Mouse (Mus musculus): ENCODE data around the gene Mal. TPM values are rescaled to one million over a fixed set of nuclear protein-coding genes. Genes with fewer than 3 reads are reported as not detected.
A peak's percentile ranks its signal among the peaks of the same experiment; 100 is the strongest.

Mal gene
- total RNA-seq (2021), result 10 to 100 TPM; 15.9 to 17.6 TPM
- long read RNA-seq, experiment 1, transcript Mal-202 (4 exons, 2,778 nt), result major isoform, 45 of 53 reads
- long read RNA-seq, experiment 1, partial matches to known transcripts, result 0 of 53 reads
- long read RNA-seq, experiment 1, other reads (novel, unspliced or antisense), result 8 of 53 reads
- long read RNA-seq, experiment 2, transcript Mal-202 (4 exons, 2,778 nt), result major isoform, 10 of 11 reads
- long read RNA-seq, experiment 2, partial matches to known transcripts, result 0 of 11 reads
- long read RNA-seq, experiment 2, other reads (novel, unspliced or antisense), result 1 of 11 reads

- peak; percentile 23 for DNase-seq (ENCODE audit: low spot score in 2 of 2)
Measured at GRCm38 (mm10) chr2:127656086-127656720, at the start of gene Mal. TSS of gene Mal (minus strand) at chr2:127656695.

- no peak for DNase-seq (ENCODE audit: low spot score in 2 of 2)
Measured at GRCm38 (mm10) chr2:127705267-127705666, 48.8 kb upstream of the Mal start.

GRCm38 (mm10) chr2:127689239-127689638 lies 32.7 kb upstream of the Mal start:
- DNase-seq (ENCODE audit: low spot score in 2 of 2), result no peak

- DNase-seq (ENCODE audit: low spot score in 2 of 2), result peak; percentile 26 to 45
Measured at GRCm38 (mm10) chr2:127683687-127684331, 27.3 kb upstream of the Mal start.

- DNase-seq (ENCODE audit: low spot score in 2 of 2), result no peak
Measured at GRCm38 (mm10) chr2:127667843-127668506, 11.5 kb upstream of the Mal start.

- DNase-seq (ENCODE audit: low spot score in 2 of 2), result no peak
Measured at GRCm38 (mm10) chr2:127667015-127667414, 10.5 kb upstream of the Mal start.

- DNase-seq (ENCODE audit: low spot score in 2 of 2), result no peak
Measured at GRCm38 (mm10) chr2:127662708-127663107, 6.2 kb upstream of the Mal start.

GRCm38 (mm10) chr2:127655419-127655818 lies 1.1 kb downstream of the Mal start:
- DNase-seq (ENCODE audit: low spot score in 2 of 2), result no peak

GRCm38 (mm10) chr2:127654786-127655185 lies 1.7 kb downstream of the Mal start:
- no peak for DNase-seq (ENCODE audit: low spot score in 2 of 2)

- DNase-seq (ENCODE audit: low spot score in 2 of 2), result no peak
Measured at GRCm38 (mm10) chr2:127652805-127653204, 3.7 kb downstream of the Mal start.

GRCm38 (mm10) chr2:127652335-127652734 lies 4.2 kb downstream of the Mal start:
- DNase-seq (ENCODE audit: low spot score in 2 of 2), result no peak

- DNase-seq (ENCODE audit: low spot score in 2 of 2), result no peak
Measured at GRCm38 (mm10) chr2:127651601-127652000, 4.9 kb downstream of the Mal start.

GRCm38 (mm10) chr2:127649921-127650320 lies 6.6 kb downstream of the Mal start:
- DNase-seq (ENCODE audit: low spot score in 2 of 2), result no peak

- DNase-seq (ENCODE audit: low spot score in 2 of 2), result no peak
Measured at GRCm38 (mm10) chr2:127648145-127648544, 8.3 kb downstream of the Mal start.

- DNase-seq (ENCODE audit: low spot score in 2 of 2), result no peak
Measured at GRCm38 (mm10) chr2:127646875-127647274, 9.6 kb downstream of the Mal start.

- peak in 1 of 2 experiments; percentile 25 for DNase-seq (ENCODE audit: low spot score in 2 of 2)
Measured at GRCm38 (mm10) chr2:127643728-127644704, 12.5 kb downstream of the Mal start.

- DNase-seq (ENCODE audit: low spot score in 2 of 2), result no peak
Measured at GRCm38 (mm10) chr2:127638973-127639372, 17.5 kb downstream of the Mal start.

- no peak for DNase-seq (ENCODE audit: low spot score in 2 of 2)
Measured at GRCm38 (mm10) chr2:127635581-127635980, 20.9 kb downstream of the Mal start.

- DNase-seq (ENCODE audit: low spot score in 2 of 2), result no peak
Measured at GRCm38 (mm10) chr2:127632601-127633000, 23.9 kb downstream of the Mal start.

- no peak for DNase-seq (ENCODE audit: low spot score in 2 of 2)
Measured at GRCm38 (mm10) chr2:127627990-127628570, 28.4 kb downstream of the Mal start.

All from gastrocnemius, postnatal 4 days (tissue).